Mouse (Mus musculus): ENCODE data around the gene Gm8764. TPM values are rescaled to one million over a fixed set of nuclear protein-coding genes. Genes with fewer than 3 reads are reported as not detected.
"Not testable (repeated sequence)": the region's sequence is repeated elsewhere in the genome, so short reads cannot be mapped to it uniquely, and the experiment has no call there.

The Gm8764 gene
- total RNA-seq (2017): not detected in 2 replicates

- not testable (repeated sequence) for ATAC-seq (replicated peaks in 1 of 2; ENCODE audit: insufficient read depth in 1 of 2, low FRiP score in 2 of 2, low TSS enrichment in 1 of 2, low read depth in 1 of 2, poor library complexity in 2 of 2, severe bottlenecking in 2 of 2)
These were observed at the start of gene Gm8764 for GRCm38 (mm10) chr10:104159706-104160105. Gene Gm8764, plus strand, starts transcription at chr10:104160006.

- ATAC-seq (replicated peaks in 1 of 2; ENCODE audit: insufficient read depth in 1 of 2, low FRiP score in 2 of 2, low TSS enrichment in 1 of 2, low read depth in 1 of 2, poor library complexity in 2 of 2, severe bottlenecking in 2 of 2): no peak
These were observed 49.8 kb upstream of the Gm8764 start for GRCm38 (mm10) chr10:104110044-104110443.

GRCm38 (mm10) chr10:104118312-104118711 lies 41.5 kb upstream of the Gm8764 start:
- ATAC-seq (replicated peaks in 1 of 2; ENCODE audit: insufficient read depth in 1 of 2, low FRiP score in 2 of 2, low TSS enrichment in 1 of 2, low read depth in 1 of 2, poor library complexity in 2 of 2, severe bottlenecking in 2 of 2): no peak

- ATAC-seq (replicated peaks in 1 of 2; ENCODE audit: insufficient read depth in 1 of 2, low FRiP score in 2 of 2, low TSS enrichment in 1 of 2, low read depth in 1 of 2, poor library complexity in 2 of 2, severe bottlenecking in 2 of 2): not testable (repeated sequence)
These were observed 17.1 kb upstream of the Gm8764 start, which contains the start of gene Gm21293 for GRCm38 (mm10) chr10:104142687-104143086. Gene Gm21293, plus strand, starts transcription at chr10:104142987.

- not testable (repeated sequence) for ATAC-seq (replicated peaks in 1 of 2; ENCODE audit: insufficient read depth in 1 of 2, low FRiP score in 2 of 2, low TSS enrichment in 1 of 2, low read depth in 1 of 2, poor library complexity in 2 of 2, severe bottlenecking in 2 of 2)
These were observed 8.6 kb upstream of the Gm8764 start, which contains the start of gene Gm6763 for GRCm38 (mm10) chr10:104151197-104151596. Gene Gm6763, plus strand, starts transcription at chr10:104151497.

GRCm38 (mm10) chr10:104168215-104168614 lies 8.4 kb downstream of the Gm8764 start, which contains the start of gene Gm21304:
Gene Gm21304, plus strand, starts transcription at chr10:104168515.
- not testable (repeated sequence) for ATAC-seq (replicated peaks in 1 of 2; ENCODE audit: insufficient read depth in 1 of 2, low FRiP score in 2 of 2, low TSS enrichment in 1 of 2, low read depth in 1 of 2, poor library complexity in 2 of 2, severe bottlenecking in 2 of 2)

GRCm38 (mm10) chr10:104176724-104177123 lies 16.9 kb downstream of the Gm8764 start, which contains the start of gene Gm21312:
Gene Gm21312, plus strand, starts transcription at chr10:104177024.
- not testable (repeated sequence) for ATAC-seq (replicated peaks in 1 of 2; ENCODE audit: insufficient read depth in 1 of 2, low FRiP score in 2 of 2, low TSS enrichment in 1 of 2, low read depth in 1 of 2, poor library complexity in 2 of 2, severe bottlenecking in 2 of 2)

GRCm38 (mm10) chr10:104185233-104185632 lies 25.4 kb downstream of the Gm8764 start, which contains the start of gene Gm20765:
Gene Gm20765, plus strand, starts transcription at chr10:104185533.
- not testable (repeated sequence) for ATAC-seq (replicated peaks in 1 of 2; ENCODE audit: insufficient read depth in 1 of 2, low FRiP score in 2 of 2, low TSS enrichment in 1 of 2, low read depth in 1 of 2, poor library complexity in 2 of 2, severe bottlenecking in 2 of 2)

GRCm38 (mm10) chr10:104193742-104194141 lies 33.9 kb downstream of the Gm8764 start, which contains the start of gene Gm4340:
Gene Gm4340, plus strand, starts transcription at chr10:104194042.
- not testable (repeated sequence) for ATAC-seq (replicated peaks in 1 of 2; ENCODE audit: insufficient read depth in 1 of 2, low FRiP score in 2 of 2, low TSS enrichment in 1 of 2, low read depth in 1 of 2, poor library complexity in 2 of 2, severe bottlenecking in 2 of 2)

- no peak for ATAC-seq (replicated peaks in 1 of 2; ENCODE audit: insufficient read depth in 1 of 2, low FRiP score in 2 of 2, low TSS enrichment in 1 of 2, low read depth in 1 of 2, poor library complexity in 2 of 2, severe bottlenecking in 2 of 2)
These were observed 49.8 kb downstream of the Gm8764 start for GRCm38 (mm10) chr10:104209655-104210054.

GRCm38 (mm10) chr10:104210268-104210990 lies 50.6 kb downstream of the Gm8764 start:
- ATAC-seq (replicated peaks in 1 of 2; ENCODE audit: insufficient read depth in 1 of 2, low FRiP score in 2 of 2, low TSS enrichment in 1 of 2, low read depth in 1 of 2, poor library complexity in 2 of 2, severe bottlenecking in 2 of 2): no peak

Other genes starting within 250 kb of the Gm8764 start
- not detected in 2 replicates for gene Gm21293, start 17.0 kb upstream of the Gm8764 start, total RNA-seq (2017)
- not detected in 2 replicates for gene Gm6763, start 8.5 kb upstream of the Gm8764 start, total RNA-seq (2017)
- not detected in 2 replicates for gene Gm21304, start 8.5 kb downstream of the Gm8764 start, total RNA-seq (2017)
- gene Gm21312, start 17.0 kb downstream of the Gm8764 start, total RNA-seq (2017): not detected in 2 replicates
- not detected in 2 replicates for gene Gm20765, start 25.5 kb downstream of the Gm8764 start, total RNA-seq (2017)
- gene Gm4340, start 34.0 kb downstream of the Gm8764 start, total RNA-seq (2017): not detected in 2 replicates